In the genomic region with DNA sequence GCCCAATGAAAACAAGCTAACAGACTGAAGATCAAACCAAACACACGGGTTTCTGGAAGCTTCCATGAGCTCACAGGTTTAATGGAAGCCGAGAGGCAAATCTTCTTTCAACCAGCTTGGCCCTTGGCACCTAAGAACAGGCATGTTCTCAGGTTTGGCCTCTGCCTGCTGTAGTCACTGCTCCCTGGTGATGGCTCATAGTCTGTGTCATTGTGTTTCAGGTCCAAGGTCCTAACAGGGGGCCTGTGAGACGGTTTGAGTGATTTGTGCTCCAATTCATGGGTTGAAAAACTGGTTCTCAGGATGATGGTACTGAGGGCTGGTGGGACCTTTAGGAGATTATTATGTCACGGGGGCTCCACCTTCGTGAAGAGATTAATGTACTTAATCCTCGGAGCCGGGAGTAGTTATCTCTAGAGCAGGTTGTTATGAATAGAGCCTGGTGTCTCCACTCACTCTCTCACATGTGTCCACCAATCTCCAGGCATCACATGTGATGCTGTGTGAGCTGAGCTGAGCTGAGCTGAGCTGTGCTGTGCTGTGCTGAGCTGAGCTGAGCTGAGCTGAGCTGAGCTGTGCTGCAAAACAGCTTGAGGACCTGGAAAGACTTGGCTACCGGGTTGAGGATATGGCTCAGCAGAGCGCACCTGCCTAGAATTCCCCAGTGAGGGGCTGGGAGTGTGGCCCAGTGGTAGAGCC, we compare ENCODE assay signal across 10 mouse cellular contexts. TPM values are rescaled to one million over a fixed set of nuclear protein-coding genes. Genes with fewer than 3 reads are reported as not detected.
DNase-seq lines count a peak whose midpoint lies in the region; ATAC-seq and TF ChIP-seq lines count a peak whose summit lies in the region.
"Had no signal": no experiment of that assay in that cellular context is flagged by ENCODE, and none has a peak within 500 bp of the region (broad histone marks: within the 10 kb centered on the region; RNA-seq: fewer than 3 reads in every experiment).

No protein-coding gene starts in this region.

- H3K27ac ChIP-seq in heart, postnatal 0 days (ENCODE audit: low read depth) = peak overlapping the region; percentile 76
- H3K27ac ChIP-seq in spleen, adult 2 months (ENCODE audit: insufficient read depth, low read length) = peak overlapping the region; percentile 53
- H3K27ac ChIP-seq in limb, embryonic 12.5 days = no peak overlapping the region
- peak overlapping the region; percentile 87 for H3K27ac ChIP-seq in stomach, postnatal 0 days (replicated peaks)

- TF ChIP-seq CTCF in heart, postnatal 0 days (IDR thresholded peaks at IDR 0.05; ENCODE audit: low read depth) = no peak
- TF ChIP-seq CTCF in spleen, adult 2 months (IDR thresholded peaks at IDR 0.05; ENCODE audit: extremely low read depth, insufficient read depth, insufficient read length, insufficient replicate concordance) = no peak
- TF ChIP-seq CTCF in stomach, postnatal 0 days (IDR thresholded peaks at IDR 0.05; ENCODE audit: low read depth) = no peak

- 0 out of 2 replicates have a peak, but pooled peaks cover 5% of the 10 kb centered on the region for H3K4me1 ChIP-seq in heart, postnatal 0 days (ENCODE audit: control insufficient read depth, insufficient read depth)
- H3K4me1 ChIP-seq in spleen, adult 2 months (ENCODE audit: control insufficient read depth, insufficient read depth, insufficient read length) = peaks cover under 1% of the 10 kb centered on the region; the same call in 1 of the 2 replicates
- peaks cover 22% of the 10 kb centered on the region for H3K4me1 ChIP-seq in limb, embryonic 12.5 days (replicated peaks)
- 0 out of 2 replicates have a peak, but pooled peaks cover 3% of the 10 kb centered on the region for H3K4me1 ChIP-seq in stomach, postnatal 0 days (replicated peaks; ENCODE audit: control insufficient read depth, insufficient read depth)

- intact Hi-C loops in heart, postnatal 25 days (cut with DNase I) = loop anchor here (2.0 to 5.0 kb wide), 3 partner anchors 25 to 54 kb away; a partner anchor contains a TSS

- WGBS in heart, postnatal 0 days = 72% methylated on average over 9 of the region's 9 CpGs
- 90% methylated on average over 9 of the region's 9 CpGs for WGBS in spleen, adult 2 months
- 86% methylated on average over 9 of the region's 9 CpGs for WGBS in limb, embryonic 12.5 days
- 66% methylated on average over 9 of the region's 9 CpGs for WGBS in stomach, postnatal 0 days

- DNase-seq in heart, postnatal 0 days (ENCODE audit: low spot score) = no peak
- no peak for DNase-seq in heart, postnatal 25 days (ENCODE audit: low spot score)
- DNase-seq in spleen, adult 2 months (ENCODE audit: low read depth in 1 of 2, low spot score in 2 of 2) = no peak
- no peak for DNase-seq in spleen, adult 18-20 months
- DNase-seq in stomach, postnatal 0 days (ENCODE audit: low spot score) = no peak
- DNase-seq in right cerebral cortex, postnatal 10 days (ENCODE audit: low spot score in 2 of 2) = no peak
- DNase-seq: right cerebral cortex, postnatal 25 days had no signal

- H3K9me3 ChIP-seq in heart, postnatal 0 days (replicated peaks; ENCODE audit: control insufficient read depth, low read length) = no peaks in the 10 kb centered on the region
- H3K9me3 ChIP-seq in limb, embryonic 12.5 days = no peaks in the 10 kb centered on the region
- no peaks in the 10 kb centered on the region for H3K9me3 ChIP-seq in stomach, postnatal 0 days (ENCODE audit: control insufficient read depth, low read length)
- H3K9me3 ChIP-seq: G1E had no signal

- no peak for ATAC-seq in heart, postnatal 0 days (ENCODE audit: insufficient read depth, low read depth)
- ATAC-seq in limb, embryonic 12.5 days (ENCODE audit: insufficient number of reproducible peaks, insufficient read depth, low FRiP score, low TSS enrichment, low read depth) = 0 out of 2 replicates have a peak, but pooled peaks have one; percentile 15
- ATAC-seq in stomach, postnatal 0 days (ENCODE audit: low FRiP score, low TSS enrichment) = 0 out of 2 replicates have a peak, but pooled peaks have one; percentile 30
- no peak for ATAC-seq in CD4-positive, CD25-positive, alpha-beta regulatory T cell, adult 4 months

- H3K4me3 ChIP-seq in heart, postnatal 0 days (ENCODE audit: low read depth, low read length) = peak overlapping the region; percentile 14; the same call in 1 of the 2 replicates
- H3K4me3 ChIP-seq in spleen, adult 2 months (ENCODE audit: extremely low read depth, insufficient read depth, insufficient read length) = no peak overlapping the region
- no peak overlapping the region for H3K4me3 ChIP-seq in limb, embryonic 12.5 days (replicated peaks)
- no peak overlapping the region for H3K4me3 ChIP-seq in stomach, postnatal 0 days (ENCODE audit: low read depth, low read length)

- 0 out of 2 replicates have a peak, but pooled peaks cover 5% of the 10 kb centered on the region for H3K27me3 ChIP-seq in heart, postnatal 0 days (ENCODE audit: control insufficient read depth, insufficient read depth, low read length)
- H3K27me3 ChIP-seq in spleen, adult 2 months (ENCODE audit: control insufficient read depth, insufficient read depth, low read length) = no peaks in the 10 kb centered on the region
- peaks cover 8% of the 10 kb centered on the region; the same call in 1 of the 2 replicates for H3K27me3 ChIP-seq in limb, embryonic 12.5 days
- H3K27me3 ChIP-seq in stomach, postnatal 0 days (ENCODE audit: control insufficient read depth, insufficient read depth, low read length) = no peaks in the 10 kb centered on the region

- no peak overlapping the region for H3K9ac ChIP-seq in heart, postnatal 0 days (replicated peaks; ENCODE audit: low read depth, low read length)
- no peak overlapping the region for H3K9ac ChIP-seq in limb, embryonic 12.5 days (replicated peaks)
- no peak overlapping the region for H3K9ac ChIP-seq in stomach, postnatal 0 days (ENCODE audit: low read length)

- TF ChIP-seq POLR2A in spleen, adult 2 months (IDR thresholded peaks at IDR 0.05; ENCODE audit: low read depth, low read length) = no peak

- H3K36me3 ChIP-seq in heart, postnatal 0 days (replicated peaks; ENCODE audit: control insufficient read depth, insufficient read depth, low read length) = no peaks in the 10 kb centered on the region
- no peaks in the 10 kb centered on the region for H3K36me3 ChIP-seq in spleen, adult 2 months (ENCODE audit: control insufficient read depth, insufficient read depth, low read length)
- H3K36me3 ChIP-seq in limb, embryonic 12.5 days = no peaks in the 10 kb centered on the region
- H3K36me3 ChIP-seq in stomach, postnatal 0 days (ENCODE audit: control insufficient read depth, insufficient read depth, low read length) = no peaks in the 10 kb centered on the region
- H3K36me3 ChIP-seq: G1E had no signal

- H3K4me2 ChIP-seq in heart, postnatal 0 days (ENCODE audit: low read depth, low read length) = peak overlapping the region; percentile 25
- peak overlapping the region; percentile 34; the same call in 1 of the 2 replicates for H3K4me2 ChIP-seq in limb, embryonic 12.5 days
- H3K4me2 ChIP-seq in stomach, postnatal 0 days (replicated peaks; ENCODE audit: low read depth) = peak overlapping the region; percentile 36

- no peak for TF ChIP-seq EP300 in heart, postnatal 0 days (IDR thresholded peaks at IDR 0.05; ENCODE audit: low read depth)
- TF ChIP-seq EP300 in stomach, postnatal 0 days (optimal IDR thresholded peaks at IDR 0.05) = no peak

RNA-seq across cellular contexts. Expression of a gene that starts 25.2 kb away (rescaled TPM):
- 3.6 and 9.1 TPM in 2 replicates for total RNA-seq in heart, postnatal 0 days (2014; rRNA removed; ENCODE audit: low replicate concordance)
- polyA plus RNA-seq in heart, postnatal 0 days (2015; fragmentation: Nextera tagmentation; extraction: Ambion mirVana) = 13.4 and 13.9 TPM in 2 replicates
- total RNA-seq in heart, postnatal 25 days (2021) = 10 to 100 TPM; 20.9 to 23.7 TPM
- 4.2 and 4.6 TPM in 2 replicates for polyA plus RNA-seq in spleen, adult 2 months (2012; rRNA removed)
- 55.5 and 58.0 TPM in 2 replicates for polyA plus RNA-seq in limb, embryonic 12.5 days (2016; fragmentation: Nextera tagmentation; extraction: Ambion mirVana)
- 27.9 and 29.7 TPM in 2 replicates for polyA plus RNA-seq in stomach, postnatal 0 days (2015; fragmentation: Nextera tagmentation; extraction: Ambion mirVana)
- polyA plus RNA-seq in CD4-positive, CD25-positive, alpha-beta regulatory T cell, adult 4 months (2017; shearing (Covaris generic)) = 10 to 100 TPM in 1 of 2 experiments, 1 to 10 TPM in 1; 9.4 to 10.9 TPM

RNA-seq across cellular contexts. Expression of a gene that starts 37.5 kb away (rescaled TPM):
- total RNA-seq in heart, postnatal 0 days (2014; rRNA removed; ENCODE audit: low replicate concordance) = 3.5 and 6.3 TPM in 2 replicates
- 0.20 and 0.48 TPM in 2 replicates for polyA plus RNA-seq in heart, postnatal 0 days (2015; fragmentation: Nextera tagmentation; extraction: Ambion mirVana)
- 1 to 10 TPM; 5.8 to 6.1 TPM for total RNA-seq in heart, postnatal 25 days (2021)
- 20.6 and 34.3 TPM in 2 replicates for polyA plus RNA-seq in spleen, adult 2 months (2012; rRNA removed)
- 1.6 and 1.8 TPM in 2 replicates for polyA plus RNA-seq in limb, embryonic 12.5 days (2016; fragmentation: Nextera tagmentation; extraction: Ambion mirVana)
- polyA plus RNA-seq in stomach, postnatal 0 days (2015; fragmentation: Nextera tagmentation; extraction: Ambion mirVana) = 8.8 and 11.3 TPM in 2 replicates
- polyA plus RNA-seq in CD4-positive, CD25-positive, alpha-beta regulatory T cell, adult 4 months (2017; shearing (Covaris generic)) = 1 to 10 TPM in 1 of 2 experiments, under 1 TPM in 1; 0.47 to 1.1 TPM
- total RNA-seq: G1E had no signal

Comparison
In these comparisons a context has a peak if more than half of its experiments do, and no peak if none do; other contexts are left out.
1. ATAC-seq: peak in limb, embryonic 12.5 days (single experiment) and stomach, postnatal 0 days (single experiment); none in heart, postnatal 0 days (single experiment) and CD4-positive, CD25-positive, alpha-beta regulatory T cell, adult 4 months (single experiment).
2. Peak in every context shown above with its lines, with median percentiles within 50 percentile points of each other: H3K4me2 ChIP-seq.